ENCODE assay signal across 10 mouse cellular contexts in the genomic region with DNA sequence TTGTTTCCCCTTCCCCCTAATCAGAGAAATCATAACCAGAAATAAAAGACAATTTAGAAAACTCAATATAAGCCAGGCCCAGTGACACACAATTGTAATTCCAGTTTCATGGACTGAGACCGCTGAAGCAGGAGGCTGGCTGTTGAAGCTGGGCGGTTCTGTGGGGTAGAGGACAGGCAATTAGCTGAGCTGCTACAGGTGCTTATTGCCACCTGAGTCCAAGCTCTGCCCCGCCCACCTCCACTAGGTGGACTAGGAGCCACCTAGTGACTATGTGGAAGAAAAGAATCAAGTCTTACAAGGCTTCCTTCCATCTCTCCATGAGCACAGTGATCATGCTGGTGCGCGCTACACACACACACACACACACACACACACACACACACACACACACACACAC. TPM values are rescaled to one million over a fixed set of nuclear protein-coding genes. Genes with fewer than 3 reads are reported as not detected.
DNase-seq lines count a peak whose midpoint lies in the region; ATAC-seq lines count a peak whose summit lies in the region.
"Had no signal": no experiment of that assay in that cellular context is flagged by ENCODE, and none has a peak within 500 bp of the region (broad histone marks: within the 10 kb centered on the region; RNA-seq: fewer than 3 reads in every experiment).

No protein-coding gene starts in this region.

- DNase-seq in heart, postnatal 25 days (ENCODE audit: low spot score) = no peak
- no peak for DNase-seq in midbrain, embryonic 14.5 days
- peak; percentile 49 to 67 for DNase-seq in kidney, postnatal 4 days
- peak; percentile 50 for DNase-seq in yolk sac, embryonic 10.5 days (ENCODE audit: low spot score)
- no peak for DNase-seq in retina, embryonic 14.5 days (ENCODE audit: low spot score)
- DNase-seq in right cerebral cortex, postnatal 4 days = no peak
- DNase-seq: right cerebral cortex, adult 18-20 months had no signal

- 59% methylated on average over 5 of the region's 5 CpGs for WGBS in heart, embryonic 16.5 days
- 52% methylated on average over 5 of the region's 5 CpGs for WGBS in midbrain, embryonic 13.5 days
- WGBS in midbrain, embryonic 14.5 days = 54% methylated on average over 5 of the region's 5 CpGs

- no peaks in the 10 kb centered on the region for H3K27me3 ChIP-seq in heart, embryonic 16.5 days (ENCODE audit: control insufficient read depth, insufficient read depth, low read length)
- peaks cover 6% of the 10 kb centered on the region for H3K27me3 ChIP-seq in midbrain, embryonic 13.5 days
- H3K27me3 ChIP-seq in midbrain, embryonic 14.5 days (ENCODE audit: control insufficient read depth, insufficient read depth, low read length) = no peaks in the 10 kb centered on the region; the same call in 1 of the 2 replicates

- H3K9ac ChIP-seq in heart, embryonic 16.5 days (ENCODE audit: low read length) = no peak overlapping the region
- H3K9ac ChIP-seq in midbrain, embryonic 13.5 days (replicated peaks) = no peak overlapping the region
- no peak overlapping the region for H3K9ac ChIP-seq in midbrain, embryonic 14.5 days (replicated peaks; ENCODE audit: low read length)

- H3K9me3 ChIP-seq in heart, embryonic 16.5 days (replicated peaks; ENCODE audit: control insufficient read depth, low read length) = no peaks in the 10 kb centered on the region
- no peaks in the 10 kb centered on the region for H3K9me3 ChIP-seq in midbrain, embryonic 13.5 days
- H3K9me3 ChIP-seq in midbrain, embryonic 14.5 days (ENCODE audit: control insufficient read depth, low read length) = no peaks in the 10 kb centered on the region

- intact Hi-C loops in heart, postnatal 25 days (cut with DNase I) = no loop called here

- H3K4me1 ChIP-seq in heart, embryonic 16.5 days (ENCODE audit: control insufficient read depth, insufficient read depth, low read length) = peaks cover 28% of the 10 kb centered on the region
- H3K4me1 ChIP-seq in midbrain, embryonic 13.5 days (replicated peaks) = peaks cover 12% of the 10 kb centered on the region
- peaks cover 9% of the 10 kb centered on the region; the same call in 1 of the 2 replicates for H3K4me1 ChIP-seq in midbrain, embryonic 14.5 days (ENCODE audit: control insufficient read depth, insufficient read depth, low read length)

- no peak overlapping the region for H3K4me3 ChIP-seq in heart, embryonic 16.5 days (ENCODE audit: low read length)
- H3K4me3 ChIP-seq in midbrain, embryonic 13.5 days (replicated peaks) = no peak overlapping the region
- no peak overlapping the region for H3K4me3 ChIP-seq in midbrain, embryonic 14.5 days (replicated peaks; ENCODE audit: low read depth, low read length)
- H3K4me3 ChIP-seq: erythroblast, embryonic 14.5 days had no signal

- no peaks in the 10 kb centered on the region for H3K36me3 ChIP-seq in heart, embryonic 16.5 days (ENCODE audit: control insufficient read depth, insufficient read depth)
- no peaks in the 10 kb centered on the region for H3K36me3 ChIP-seq in midbrain, embryonic 13.5 days
- H3K36me3 ChIP-seq in midbrain, embryonic 14.5 days (ENCODE audit: control insufficient read depth, insufficient read depth, low read length) = no peaks in the 10 kb centered on the region

- peak overlapping the region; percentile 59 for H3K4me2 ChIP-seq in heart, embryonic 16.5 days (ENCODE audit: low read depth, low read length)
- peak overlapping the region; percentile 48; the same call in 1 of the 2 replicates for H3K4me2 ChIP-seq in midbrain, embryonic 13.5 days (replicated peaks)
- H3K4me2 ChIP-seq in midbrain, embryonic 14.5 days (ENCODE audit: low read length) = no peak overlapping the region

- no peak overlapping the region for H3K27ac ChIP-seq in heart, embryonic 16.5 days (ENCODE audit: low read length)
- no peak overlapping the region for H3K27ac ChIP-seq in midbrain, embryonic 13.5 days
- no peak overlapping the region for H3K27ac ChIP-seq in midbrain, embryonic 14.5 days (replicated peaks; ENCODE audit: low read depth, low read length)

- no peak for ATAC-seq in heart, embryonic 16.5 days (replicated peaks; ENCODE audit: extremely low read depth, insufficient read depth, low FRiP score)
- no peak for ATAC-seq in midbrain, embryonic 13.5 days
- no peak for ATAC-seq in midbrain, embryonic 14.5 days (ENCODE audit: low FRiP score, low TSS enrichment)

RNA-seq across cellular contexts. Expression of a gene that starts 56.0 kb away (rescaled TPM):
- 4.8 and 4.9 TPM in 2 replicates for polyA plus RNA-seq in heart, embryonic 16.5 days (2015; fragmentation: Nextera tagmentation; extraction: Ambion mirVana)
- total RNA-seq in heart, postnatal 25 days (2021) = 1 to 10 TPM; 1.8 to 2.7 TPM
- polyA plus RNA-seq in midbrain, embryonic 13.5 days (2015; fragmentation: Nextera tagmentation; extraction: Ambion mirVana) = 3.2 and 3.3 TPM in 2 replicates
- polyA plus RNA-seq in midbrain, embryonic 14.5 days (2014; fragmentation: Nextera tagmentation; extraction: Ambion mirVana) = 4.4 and 4.9 TPM in 2 replicates

Comparison
In these comparisons a context has a peak if more than half of its experiments do, and no peak if none do; other contexts are left out.
1. DNase-seq: peak in kidney, postnatal 4 days (2 of 2) and yolk sac, embryonic 10.5 days (single experiment); none in heart, postnatal 25 days (single experiment), midbrain, embryonic 14.5 days (single experiment), retina, embryonic 14.5 days (single experiment) and right cerebral cortex, postnatal 4 days (single experiment).